Mouse (Mus musculus) R1 (cell line): Measurements from ENCODE around the gene Lmntd2.
"Not testable (repeated sequence)": the region's sequence is repeated elsewhere in the genome, so short reads cannot be mapped to it uniquely, and the experiment has no call there.

Experiments
- DNase-seq: peaks from one replicate; pipeline ENCODE4 v3.0.0-alpha.2; 2018; ENCODE audit warnings: low read depth, low spot score

Lmntd2 gene

GRCm38 (mm10) chr7:141213605-141214235 lies at the start of gene Lmntd2:
Gene Lmntd2, minus strand, starts transcription at chr7:141214080.
- DNase-seq, result no peak

GRCm38 (mm10) chr7:141263640-141264039 lies 49.8 kb upstream of the Lmntd2 start:
- peak; percentile 21 for DNase-seq

GRCm38 (mm10) chr7:141261480-141261879 lies 47.6 kb upstream of the Lmntd2 start:
- no peak for DNase-seq

GRCm38 (mm10) chr7:141256159-141256558 lies 42.3 kb upstream of the Lmntd2 start:
- DNase-seq, result no peak

- not testable (repeated sequence) for DNase-seq
Measured at GRCm38 (mm10) chr7:141250486-141250885, 36.6 kb upstream of the Lmntd2 start.

- DNase-seq, result peak; percentile 65
Measured at GRCm38 (mm10) chr7:141231551-141231950, 17.7 kb upstream of the Lmntd2 start.

GRCm38 (mm10) chr7:141231111-141231510 lies 17.2 kb upstream of the Lmntd2 start:
- DNase-seq, result no peak

GRCm38 (mm10) chr7:141230570-141230969 lies 16.7 kb upstream of the Lmntd2 start:
- DNase-seq, result no peak

GRCm38 (mm10) chr7:141229702-141230101 lies 15.8 kb upstream of the Lmntd2 start:
- no peak for DNase-seq

- peak; percentile 92 for DNase-seq
Measured at GRCm38 (mm10) chr7:141228279-141229067, 14.6 kb upstream of the Lmntd2 start, which contains the start of gene Phrf1. Gene Phrf1, plus strand, starts transcription at chr7:141228784.

- no peak for DNase-seq
Measured at GRCm38 (mm10) chr7:141227796-141228195, 13.9 kb upstream of the Lmntd2 start.

- peak; percentile 63 for DNase-seq
Measured at GRCm38 (mm10) chr7:141226535-141226934, 12.7 kb upstream of the Lmntd2 start.

GRCm38 (mm10) chr7:141222696-141223215 lies 8.9 kb upstream of the Lmntd2 start:
- DNase-seq, result no peak

- DNase-seq, result no peak
Measured at GRCm38 (mm10) chr7:141222126-141222467, 8.2 kb upstream of the Lmntd2 start.

- peak; percentile 99 for DNase-seq
Measured at GRCm38 (mm10) chr7:141221249-141222125, 7.6 kb upstream of the Lmntd2 start.

- no peak for DNase-seq
Measured at GRCm38 (mm10) chr7:141220377-141220776, 6.5 kb upstream of the Lmntd2 start.

GRCm38 (mm10) chr7:141219558-141220099 lies 5.7 kb upstream of the Lmntd2 start:
- no peak for DNase-seq

- DNase-seq, result no peak
Measured at GRCm38 (mm10) chr7:141218557-141219133, 4.8 kb upstream of the Lmntd2 start.

GRCm38 (mm10) chr7:141218141-141218540 lies 4.3 kb upstream of the Lmntd2 start:
- no peak for DNase-seq

GRCm38 (mm10) chr7:141217343-141218013 lies 3.6 kb upstream of the Lmntd2 start:
- DNase-seq, result no peak

GRCm38 (mm10) chr7:141216894-141217293 lies 3.0 kb upstream of the Lmntd2 start:
- DNase-seq, result no peak
